Mouse (Mus musculus) forebrain, postnatal 0 days (tissue): ENCODE measurements at regions not wholly inside any gene's neighbourhood (a gene's known extent, or its start where the extent isn't known, plus 50 kb on each side); places are given as distances from the start of the nearest gene placed in this dataset.

Experiments used
- ATAC-seq: fragments of 200-750 bp; cut with Nextera tagmentation; 2 replicates; pipeline ENCODE4 v1.8.0; 2017; ENCODE audit warnings: mild to moderate bottlenecking, moderate library complexity
- DNase-seq: peaks from one replicate; pipeline ENCODE4 v3.0.0-alpha.2; 2015
- H3K27ac ChIP-seq: fragments of 300-500 bp; sonication (generic); 2 replicates; pipeline ENCODE4 v1.5.1; 2014; ENCODE audit warnings: low read depth, mild to moderate bottlenecking, antibody characterized with exemption, low read length, moderate library complexity, mixed read lengths
- H3K27me3 ChIP-seq: fragments of 300-500 bp; sonication (generic); 2 replicates; pipeline ENCODE4 v1.6.1; 2014; ENCODE audit warnings: mild to moderate bottlenecking, low read length, mixed read lengths; ENCODE audit not compliant: insufficient read depth
- H3K36me3 ChIP-seq: fragments of 300-500 bp; sonication (generic); 2 replicates; pipeline ENCODE4 v1.6.1; 2014; ENCODE audit warnings: mild to moderate bottlenecking, moderate library complexity; ENCODE audit not compliant: insufficient read depth
- H3K4me1 ChIP-seq: fragments of 300-500 bp; sonication (generic); 2 replicates; pipeline ENCODE4 v1.6.1; 2014; ENCODE audit warnings: antibody characterized with exemption; ENCODE audit not compliant: insufficient read depth
- H3K4me2 ChIP-seq: fragments of 300-500 bp; sonication (generic); 2 replicates; pipeline ENCODE4 v1.6.1; 2014; ENCODE audit warnings: low read depth, mild to moderate bottlenecking, moderate library complexity
- H3K4me3 ChIP-seq: fragments of 300-500 bp; sonication (generic); 2 replicates; pipeline ENCODE4 v1.5.1; 2014; ENCODE audit warnings: low read depth, low read length, mixed read lengths
- H3K9ac ChIP-seq: fragments of 300-500 bp; sonication (generic); 2 replicates; pipeline ENCODE4 v1.6.1; 2014; ENCODE audit warnings: mild to moderate bottlenecking
- H3K9me3 ChIP-seq: fragments of 300-500 bp; sonication (generic); 2 replicates; pipeline ENCODE4 v1.6.1; 2016; ENCODE audit warnings: low read length
- CTCF ChIP-seq: sonication (generic); IDR thresholded peaks from 2 replicates; pipeline ENCODE4 v1.5.1; 2016; ENCODE audit warnings: antibody characterized with exemption, control low read depth, low read depth
- WGBS: fragments of 180-500 bp; shearing (Covaris S2); extraction: QIAGEN DNeasy Blood & Tissue Kit; methylation state at CpG from one replicate; pipeline ENCODE4 v1.1.7; 2014; 5-methylcytosine and 5-hydroxymethylcytosine counted together

DNA sequence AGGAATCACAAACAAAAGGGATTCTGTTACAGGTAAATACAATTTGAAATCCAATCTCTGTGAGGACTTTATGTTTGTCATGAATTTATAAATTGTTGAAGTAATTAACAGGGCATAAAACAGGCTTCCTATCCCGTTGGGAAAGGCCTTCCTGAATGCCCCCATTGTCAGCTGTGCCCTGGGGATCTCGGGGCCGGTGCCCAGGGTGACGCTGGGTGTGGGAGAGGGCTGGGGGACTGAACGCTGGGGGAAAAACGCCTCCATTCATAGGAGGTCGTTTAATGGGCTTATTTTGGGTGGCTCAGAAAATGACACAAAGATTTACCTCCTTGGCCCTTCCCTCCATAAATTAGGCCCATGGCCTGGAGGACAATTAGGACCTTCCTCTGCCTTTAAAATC lies 250.7 kb downstream of the Gm12728 start:
- no peaks in the 10 kb centered on the region for H3K36me3 ChIP-seq
- no peak for ATAC-seq
- DNase-seq: no peak
- no peak for TF ChIP-seq CTCF
- H3K27me3 ChIP-seq: no peaks in the 10 kb centered on the region
- H3K4me1 ChIP-seq: no peaks in the 10 kb centered on the region
- H3K4me3 ChIP-seq: no peak overlapping the region
- H3K27ac ChIP-seq: no peak overlapping the region
- 13% methylated on average over 7 of the region's 7 CpGs for WGBS
- H3K9ac ChIP-seq: no peak overlapping the region
- H3K9me3 ChIP-seq: no peaks in the 10 kb centered on the region
- H3K4me2 ChIP-seq: no peak overlapping the region

DNA sequence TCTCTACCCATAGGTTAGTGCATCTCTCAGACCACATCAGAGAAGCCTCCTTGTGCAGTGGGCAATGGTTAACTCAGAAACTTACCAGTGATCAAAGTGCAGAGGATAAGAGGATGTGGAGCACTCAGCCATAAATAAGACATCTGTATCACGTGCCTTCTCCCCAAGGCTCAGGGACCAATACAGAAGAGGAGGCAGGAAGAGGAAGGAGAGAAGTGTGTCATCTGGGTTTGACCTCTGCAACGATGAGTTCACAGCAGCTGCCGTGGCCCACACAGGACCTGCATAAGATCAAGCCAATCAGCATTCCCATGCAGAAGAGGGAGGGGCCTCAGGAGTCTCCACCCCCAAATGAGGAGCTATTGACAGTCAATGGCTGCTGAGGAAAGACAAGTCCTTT lies 252.8 kb downstream of the Gm12728 start:
- H3K27ac ChIP-seq: no peak overlapping the region
- H3K9me3 ChIP-seq: no peaks in the 10 kb centered on the region
- no peaks in the 10 kb centered on the region for H3K27me3 ChIP-seq
- H3K4me1 ChIP-seq: no peaks in the 10 kb centered on the region
- no peak for ATAC-seq
- no peak overlapping the region for H3K9ac ChIP-seq
- TF ChIP-seq CTCF: no peak
- no peaks in the 10 kb centered on the region for H3K36me3 ChIP-seq
- H3K4me2 ChIP-seq: no peak overlapping the region
- 80% methylated on average over 3 of the region's 3 CpGs for WGBS
- DNase-seq: no peak
- H3K4me3 ChIP-seq: no peak overlapping the region

DNA sequence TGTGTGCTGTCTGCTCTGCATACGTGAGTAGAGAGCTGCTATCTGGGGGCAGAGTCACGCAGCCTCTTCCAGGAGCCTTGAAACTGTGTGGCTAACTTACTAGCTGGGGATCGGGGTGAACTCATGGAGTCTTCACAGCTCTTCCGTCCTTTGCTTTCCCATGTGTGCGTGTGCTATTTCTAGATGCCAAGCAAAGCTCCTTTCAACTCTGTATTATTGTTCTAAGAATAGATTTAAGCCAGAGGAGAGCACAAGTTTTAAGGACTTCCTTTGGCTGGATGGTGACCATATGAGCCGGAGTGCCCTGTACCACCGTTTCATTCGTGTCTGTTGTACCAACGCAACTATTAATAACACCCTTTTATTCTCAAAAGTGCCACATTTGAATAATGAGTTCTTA lies 254.0 kb downstream of the Gm12728 start:
- H3K9ac ChIP-seq: no peak overlapping the region
- H3K4me1 ChIP-seq: no peaks in the 10 kb centered on the region
- H3K4me3 ChIP-seq: no peak overlapping the region
- no peaks in the 10 kb centered on the region for H3K27me3 ChIP-seq
- no peaks in the 10 kb centered on the region for H3K9me3 ChIP-seq
- WGBS: 64% methylated on average over 9 of the region's 9 CpGs
- no peak overlapping the region for H3K27ac ChIP-seq
- ATAC-seq (no peak), DNase-seq (no peak)
- no peak for TF ChIP-seq CTCF
- no peak overlapping the region for H3K4me2 ChIP-seq
- H3K36me3 ChIP-seq: no peaks in the 10 kb centered on the region

DNA sequence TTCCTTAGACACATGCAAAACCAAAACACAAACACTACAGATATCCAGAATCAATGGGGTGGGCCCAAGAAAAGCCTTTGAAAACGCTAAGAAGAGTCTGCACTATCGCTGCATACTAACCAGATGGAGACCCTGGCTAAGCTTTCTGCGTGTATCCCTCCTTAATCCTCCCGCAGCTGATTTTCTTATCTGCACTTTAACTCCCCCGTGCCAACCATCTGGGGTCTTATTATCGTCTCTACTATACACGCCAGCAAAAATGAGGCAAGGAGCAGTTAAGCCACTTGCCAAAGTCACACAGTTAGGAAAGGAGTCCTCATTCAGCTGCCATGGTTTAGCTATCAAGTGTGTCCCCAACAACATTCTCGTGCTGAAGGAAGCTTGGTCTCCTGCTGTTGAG lies 258.4 kb downstream of the Gm12728 start:
- 45% methylated on average over 8 of the region's 8 CpGs for WGBS
- H3K9me3 ChIP-seq: no peaks in the 10 kb centered on the region
- H3K9ac ChIP-seq: no peak overlapping the region
- TF ChIP-seq CTCF: no peak
- no peak overlapping the region for H3K27ac ChIP-seq
- no peaks in the 10 kb centered on the region for H3K27me3 ChIP-seq
- peak; percentile 93 for ATAC-seq
- no peaks in the 10 kb centered on the region for H3K4me1 ChIP-seq
- no peaks in the 10 kb centered on the region for H3K36me3 ChIP-seq
- peak; percentile 76 for DNase-seq
- no peak overlapping the region for H3K4me2 ChIP-seq
- H3K4me3 ChIP-seq: no peak overlapping the region

DNA sequence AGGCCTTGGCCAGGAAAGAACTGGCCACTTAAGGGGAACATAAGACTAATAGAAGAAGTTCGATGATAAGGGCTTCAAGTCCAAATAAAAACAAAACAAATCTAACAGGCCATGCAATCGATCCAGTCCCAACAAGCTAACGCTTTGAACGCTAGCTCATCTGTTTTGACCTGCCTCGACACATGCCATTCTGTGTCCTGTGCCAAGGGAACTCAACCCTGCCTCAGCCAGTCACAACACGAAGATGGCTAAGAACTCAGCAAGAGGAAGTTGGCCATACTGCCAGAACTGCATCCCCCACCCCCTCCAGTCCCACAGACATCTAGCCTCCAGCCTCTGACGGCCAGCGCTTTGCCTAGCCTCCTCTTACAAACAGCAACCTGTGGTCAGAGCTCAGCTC lies 259.1 kb downstream of the Gm12728 start:
- Histone ChIP-seq H3K27me3 (no peaks in the 10 kb centered on the region), H3K4me3 (no peak overlapping the region), H3K4me1 (no peaks in the 10 kb centered on the region), H3K9me3 (no peaks in the 10 kb centered on the region), H3K9ac (no peak overlapping the region), H3K4me2 (no peak overlapping the region), H3K36me3 (no peaks in the 10 kb centered on the region), H3K27ac (no peak overlapping the region)
- ATAC-seq (no peak), DNase-seq (no peak)
- TF ChIP-seq CTCF: no peak
- 66% methylated on average over 8 of the region's 8 CpGs for WGBS

DNA sequence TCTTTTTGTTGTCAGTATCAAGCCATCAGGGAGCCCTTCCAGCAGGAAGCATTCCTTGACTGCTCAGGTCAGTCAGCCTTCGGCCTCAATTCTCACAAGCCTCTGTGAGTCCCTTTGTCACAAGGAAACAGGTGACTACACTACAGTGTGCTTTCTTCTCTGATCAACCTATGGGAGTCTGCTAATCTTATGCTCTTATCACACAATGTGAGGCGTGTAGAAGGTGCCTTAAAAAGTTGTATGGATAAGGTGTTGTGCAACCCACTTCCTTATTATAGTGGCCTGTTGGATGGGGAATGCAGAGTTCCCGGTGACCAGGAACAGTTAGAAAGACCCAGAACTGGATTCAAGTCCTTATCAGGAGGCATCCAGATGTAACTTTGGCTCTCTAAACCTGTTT lies 260.2 kb downstream of the Gm12728 start:
- ATAC-seq (no peak), DNase-seq (no peak)
- no peak for TF ChIP-seq CTCF
- 86% methylated on average over 3 of the region's 3 CpGs for WGBS
- H3K4me2 ChIP-seq: no peak overlapping the region
- H3K4me3 ChIP-seq: no peak overlapping the region
- no peaks in the 10 kb centered on the region for H3K4me1 ChIP-seq
- H3K36me3 ChIP-seq: no peaks in the 10 kb centered on the region
- H3K27me3 ChIP-seq: no peaks in the 10 kb centered on the region
- no peaks in the 10 kb centered on the region for H3K9me3 ChIP-seq
- no peak overlapping the region for H3K27ac ChIP-seq
- no peak overlapping the region for H3K9ac ChIP-seq

DNA sequence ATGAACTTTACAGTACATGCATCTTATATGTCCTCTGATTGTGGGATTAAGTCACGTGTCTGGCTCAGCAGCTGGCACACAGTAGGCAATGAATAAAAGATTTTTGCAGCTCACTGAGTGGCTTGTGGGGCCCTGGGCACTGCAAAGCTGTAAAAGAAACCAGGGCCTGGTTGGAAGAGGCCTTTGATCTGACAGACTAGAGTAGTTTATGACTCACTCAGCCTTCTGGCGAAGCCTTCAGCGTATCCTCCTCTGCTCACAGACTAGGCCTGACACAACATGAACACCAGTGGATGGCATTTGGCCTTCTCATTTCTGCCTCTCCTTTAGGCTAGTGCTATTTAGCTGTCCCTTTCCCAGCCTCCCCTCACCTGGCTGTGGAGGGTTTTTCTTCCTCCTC lies 260.6 kb downstream of the Gm12728 start:
- Histone ChIP-seq H3K9ac (no peak overlapping the region), H3K4me2 (no peak overlapping the region), H3K4me3 (no peak overlapping the region), H3K27me3 (no peaks in the 10 kb centered on the region), H3K27ac (no peak overlapping the region), H3K9me3 (no peaks in the 10 kb centered on the region), H3K4me1 (no peaks in the 10 kb centered on the region), H3K36me3 (no peaks in the 10 kb centered on the region)
- ATAC-seq (no peak), DNase-seq (no peak)
- TF ChIP-seq CTCF: no peak
- 49% methylated on average over 3 of the region's 3 CpGs for WGBS

DNA sequence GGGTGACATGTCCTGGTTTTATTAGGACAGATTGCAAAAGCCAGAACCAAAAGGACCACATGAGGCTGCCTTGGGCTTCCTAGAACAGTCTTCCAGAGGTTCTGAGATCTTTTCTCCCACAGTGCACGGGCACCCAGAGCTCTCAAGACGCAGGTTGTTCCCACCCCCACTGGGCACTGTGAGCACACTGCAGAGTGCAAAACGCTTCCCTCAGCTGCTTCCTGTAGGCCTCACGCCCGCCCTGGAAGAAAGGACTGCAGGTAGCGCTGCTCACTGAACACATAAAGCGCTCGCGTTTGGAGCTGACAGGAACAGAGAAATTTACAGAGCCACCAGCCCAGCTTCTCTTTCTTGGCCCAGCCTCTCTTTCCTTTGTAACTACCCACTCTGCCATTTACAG lies 262.5 kb upstream of the Usp24 start:
- no peak overlapping the region for H3K4me3 ChIP-seq
- H3K4me2 ChIP-seq: no peak overlapping the region
- H3K4me1 ChIP-seq: no peaks in the 10 kb centered on the region
- no peaks in the 10 kb centered on the region for H3K36me3 ChIP-seq
- DNase-seq: no peak
- H3K27ac ChIP-seq: no peak overlapping the region
- no peaks in the 10 kb centered on the region for H3K27me3 ChIP-seq
- H3K9ac ChIP-seq: no peak overlapping the region
- TF ChIP-seq CTCF: no peak
- ATAC-seq: no peak
- 60% methylated on average over 9 of the region's 9 CpGs for WGBS
- H3K9me3 ChIP-seq: no peaks in the 10 kb centered on the region
